21 mouse cellular contexts compared by ENCODE assay signal in genomic region chr10:99926327-99926954, GRCm38 (mm10).
DNase-seq lines count a peak whose midpoint lies in the region; ATAC-seq and TF ChIP-seq lines count a peak whose summit lies in the region.
"Had no signal": no experiment of that assay in that cellular context is flagged by ENCODE, and none has a peak within 500 bp of the region (broad histone marks: within the 10 kb centered on the region; RNA-seq: fewer than 3 reads in every experiment).

No protein-coding gene starts in this region.

- H3K36me3 ChIP-seq in embryonic facial prominence, embryonic 14.5 days (ENCODE audit: control insufficient read depth, insufficient read depth, low read length), result no peaks in the 10 kb centered on the region
- H3K36me3 ChIP-seq in embryonic facial prominence, embryonic 10.5 days (replicated peaks), result no peaks in the 10 kb centered on the region
- no peaks in the 10 kb centered on the region for H3K36me3 ChIP-seq in intestine, embryonic 15.5 days
- no peaks in the 10 kb centered on the region for H3K36me3 ChIP-seq in intestine, postnatal 0 days (ENCODE audit: control insufficient read depth, insufficient read depth)
- H3K36me3 ChIP-seq in lung, embryonic 14.5 days (ENCODE audit: insufficient read depth), result no peaks in the 10 kb centered on the region
- H3K36me3 ChIP-seq in lung, postnatal 0 days (ENCODE audit: insufficient read depth, low read length), result no peaks in the 10 kb centered on the region
- H3K36me3 ChIP-seq: limb, embryonic 12.5 days; neural tube, embryonic 15.5 days had no signal

- DNase-seq in embryonic facial prominence, embryonic 14.5 days (ENCODE audit: low spot score), result peak; percentile 48
- DNase-seq in embryonic facial prominence, embryonic 10.5 days (ENCODE audit: low spot score), result no peak
- DNase-seq in lung, embryonic 14.5 days, result peak; percentile 62
- DNase-seq in lung, postnatal 0 days (ENCODE audit: low spot score), result no peak
- DNase-seq in cerebellum, adult 9-11 months, result no peak
- DNase-seq: adrenal gland, postnatal 14 days; cerebellum, adult 11 months; cerebellum, postnatal 36 days; gastrocnemius, postnatal 25 days; kidney, adult 2 months; liver, postnatal 0 days; thymus, postnatal 25 days had no signal

- H3K9me3 ChIP-seq in embryonic facial prominence, embryonic 14.5 days (ENCODE audit: control insufficient read depth, low read length), result no peaks in the 10 kb centered on the region
- H3K9me3 ChIP-seq in embryonic facial prominence, embryonic 10.5 days, result no peaks in the 10 kb centered on the region
- H3K9me3 ChIP-seq in intestine, embryonic 15.5 days, result no peaks in the 10 kb centered on the region
- no peaks in the 10 kb centered on the region for H3K9me3 ChIP-seq in intestine, postnatal 0 days (ENCODE audit: control insufficient read depth)
- H3K9me3 ChIP-seq in lung, embryonic 14.5 days (ENCODE audit: low read depth, low read length), result no peaks in the 10 kb centered on the region
- no peaks in the 10 kb centered on the region for H3K9me3 ChIP-seq in lung, postnatal 0 days (ENCODE audit: low read length)
- H3K9me3 ChIP-seq: forebrain, embryonic 13.5 days; limb, embryonic 12.5 days; neural tube, embryonic 15.5 days had no signal

- no peak overlapping the region for H3K9ac ChIP-seq in embryonic facial prominence, embryonic 14.5 days (ENCODE audit: low read depth, low read length)
- H3K9ac ChIP-seq in intestine, embryonic 15.5 days, result no peak overlapping the region
- H3K9ac ChIP-seq in intestine, postnatal 0 days (ENCODE audit: low read depth, low read length), result no peak overlapping the region
- H3K9ac ChIP-seq in lung, embryonic 14.5 days, result no peak overlapping the region
- H3K9ac ChIP-seq in lung, postnatal 0 days (replicated peaks; ENCODE audit: low read depth), result no peak overlapping the region
- H3K9ac ChIP-seq: forebrain, embryonic 13.5 days; limb, embryonic 12.5 days; liver, postnatal 0 days; neural tube, embryonic 15.5 days had no signal

- H3K4me1 ChIP-seq in embryonic facial prominence, embryonic 14.5 days (ENCODE audit: control insufficient read depth, insufficient read depth, low read length), result 0 out of 2 replicates have a peak, but pooled peaks cover 7% of the 10 kb centered on the region
- H3K4me1 ChIP-seq in embryonic facial prominence, embryonic 10.5 days, result peaks cover 25% of the 10 kb centered on the region
- H3K4me1 ChIP-seq in intestine, embryonic 15.5 days (replicated peaks), result peaks cover 10% of the 10 kb centered on the region; the same call in 1 of the 2 replicates
- H3K4me1 ChIP-seq in intestine, postnatal 0 days (replicated peaks; ENCODE audit: control insufficient read depth, insufficient read depth, low read length), result no peaks in the 10 kb centered on the region; the same call in 1 of the 2 replicates
- 0 out of 2 replicates have a peak, but pooled peaks cover 5% of the 10 kb centered on the region for H3K4me1 ChIP-seq in lung, embryonic 14.5 days (ENCODE audit: insufficient read depth)
- peaks cover 5% of the 10 kb centered on the region; the same call in 1 of the 2 replicates for H3K4me1 ChIP-seq in lung, postnatal 0 days (ENCODE audit: insufficient read depth, low read depth, low read length)
- H3K4me1 ChIP-seq: forebrain, embryonic 13.5 days; limb, embryonic 12.5 days had no signal

- H3K4me2 ChIP-seq in embryonic facial prominence, embryonic 14.5 days (ENCODE audit: low read depth, low read length), result no peak overlapping the region; the same call in 1 of the 2 replicates
- H3K4me2 ChIP-seq in intestine, embryonic 15.5 days (replicated peaks), result no peak overlapping the region
- no peak overlapping the region for H3K4me2 ChIP-seq in intestine, postnatal 0 days (replicated peaks; ENCODE audit: low read depth)
- H3K4me2 ChIP-seq in lung, embryonic 14.5 days, result no peak overlapping the region
- no peak overlapping the region for H3K4me2 ChIP-seq in lung, postnatal 0 days (replicated peaks; ENCODE audit: low read depth, low read length)
- H3K4me2 ChIP-seq: forebrain, embryonic 13.5 days; limb, embryonic 12.5 days; neural tube, embryonic 15.5 days had no signal

- H3K27me3 ChIP-seq in embryonic facial prominence, embryonic 14.5 days (replicated peaks; ENCODE audit: control insufficient read depth, insufficient read depth, low read length), result no peaks in the 10 kb centered on the region
- no peaks in the 10 kb centered on the region for H3K27me3 ChIP-seq in embryonic facial prominence, embryonic 10.5 days (replicated peaks; ENCODE audit: low read depth, poor library complexity, severe bottlenecking)
- H3K27me3 ChIP-seq in intestine, embryonic 15.5 days (replicated peaks), result no peaks in the 10 kb centered on the region
- H3K27me3 ChIP-seq in intestine, postnatal 0 days (replicated peaks; ENCODE audit: control insufficient read depth, insufficient read depth, low read length), result no peaks in the 10 kb centered on the region
- H3K27me3 ChIP-seq in lung, embryonic 14.5 days (ENCODE audit: insufficient read depth, low read length), result no peaks in the 10 kb centered on the region
- H3K27me3 ChIP-seq in lung, postnatal 0 days (replicated peaks; ENCODE audit: insufficient read depth, low read length), result no peaks in the 10 kb centered on the region
- H3K27me3 ChIP-seq: forebrain, embryonic 13.5 days; limb, embryonic 12.5 days; neural tube, embryonic 15.5 days had no signal

- H3K27ac ChIP-seq in embryonic facial prominence, embryonic 14.5 days (replicated peaks; ENCODE audit: low read depth, low read length), result no peak overlapping the region
- no peak overlapping the region for H3K27ac ChIP-seq in embryonic facial prominence, embryonic 10.5 days (replicated peaks)
- H3K27ac ChIP-seq in intestine, embryonic 15.5 days, result no peak overlapping the region
- no peak overlapping the region for H3K27ac ChIP-seq in intestine, postnatal 0 days (ENCODE audit: low read depth, low read length)
- no peak overlapping the region for H3K27ac ChIP-seq in lung, embryonic 14.5 days (ENCODE audit: low read depth)
- H3K27ac ChIP-seq in lung, postnatal 0 days (ENCODE audit: low read length), result no peak overlapping the region
- H3K27ac ChIP-seq: forebrain, embryonic 13.5 days; limb, embryonic 12.5 days; neural tube, embryonic 15.5 days had no signal

- H3K4me3 ChIP-seq in embryonic facial prominence, embryonic 14.5 days (ENCODE audit: low read depth, low read length), result no peak overlapping the region
- no peak overlapping the region for H3K4me3 ChIP-seq in embryonic facial prominence, embryonic 10.5 days
- H3K4me3 ChIP-seq in intestine, embryonic 15.5 days (replicated peaks), result no peak overlapping the region
- no peak overlapping the region for H3K4me3 ChIP-seq in intestine, postnatal 0 days (ENCODE audit: low read depth, low read length)
- no peak overlapping the region for H3K4me3 ChIP-seq in lung, embryonic 14.5 days (ENCODE audit: low read depth, low read length)
- no peak overlapping the region for H3K4me3 ChIP-seq in lung, postnatal 0 days (ENCODE audit: low read depth, low read length)
- H3K4me3 ChIP-seq: forebrain, embryonic 13.5 days; limb, embryonic 12.5 days; neural tube, embryonic 15.5 days had no signal

- WGBS in embryonic facial prominence, embryonic 14.5 days, result 42% methylated on average over 8 of the region's 8 CpGs
- 70% methylated on average over 8 of the region's 8 CpGs for WGBS in embryonic facial prominence, embryonic 10.5 days
- WGBS in intestine, embryonic 15.5 days, result 57% methylated on average over 8 of the region's 8 CpGs
- WGBS in intestine, postnatal 0 days, result 36% methylated on average over 8 of the region's 8 CpGs
- 42% methylated on average over 8 of the region's 8 CpGs for WGBS in lung, embryonic 14.5 days
- WGBS in lung, postnatal 0 days, result 29% methylated on average over 8 of the region's 8 CpGs

- TF ChIP-seq EP300 in lung, postnatal 0 days (IDR thresholded peaks at IDR 0.05), result no peak

- no peak for ATAC-seq in embryonic facial prominence, embryonic 14.5 days (ENCODE audit: low read depth)
- peak; percentile 59 for ATAC-seq in intestine, embryonic 15.5 days
- ATAC-seq in intestine, postnatal 0 days, result no peak
- 0 out of 2 replicates have a peak, but pooled peaks have one; percentile 25 for ATAC-seq in lung, embryonic 14.5 days (ENCODE audit: insufficient read depth)
- ATAC-seq in lung, postnatal 0 days, result no peak
- no peak for ATAC-seq in erythroid progenitor cell, adult 5-6 weeks (replicated peaks; ENCODE audit: low FRiP score, poor library complexity, severe bottlenecking)
- ATAC-seq: activated CD4-positive, CD25-positive, alpha-beta regulatory T cell, adult 4 months; forebrain, embryonic 13.5 days; hindbrain, embryonic 16.5 days; liver, postnatal 0 days; midbrain, embryonic 16.5 days had no signal

- no peak for TF ChIP-seq CTCF in intestine, postnatal 0 days (IDR thresholded peaks at IDR 0.05; ENCODE audit: low read depth)
- TF ChIP-seq CTCF in lung, embryonic 14.5 days (IDR thresholded peaks at IDR 0.05; ENCODE audit: low read depth), result no peak
- no peak for TF ChIP-seq CTCF in lung, postnatal 0 days (IDR thresholded peaks at IDR 0.05)

Comparison
In these comparisons a context has a peak if more than half of its experiments do, and no peak if none do; other contexts are left out.
1. ATAC-seq: peak in intestine, embryonic 15.5 days (single experiment) and lung, embryonic 14.5 days (single experiment); none in embryonic facial prominence, embryonic 14.5 days (single experiment), intestine, postnatal 0 days (single experiment), lung, postnatal 0 days (single experiment) and erythroid progenitor cell, adult 5-6 weeks (single experiment).
2. DNase-seq: peak in embryonic facial prominence, embryonic 14.5 days (single experiment) and lung, embryonic 14.5 days (single experiment); none in embryonic facial prominence, embryonic 10.5 days (single experiment), lung, postnatal 0 days (single experiment) and cerebellum, adult 9-11 months (single experiment).